26 mouse cellular contexts compared by ENCODE assay signal in the genomic region with DNA sequence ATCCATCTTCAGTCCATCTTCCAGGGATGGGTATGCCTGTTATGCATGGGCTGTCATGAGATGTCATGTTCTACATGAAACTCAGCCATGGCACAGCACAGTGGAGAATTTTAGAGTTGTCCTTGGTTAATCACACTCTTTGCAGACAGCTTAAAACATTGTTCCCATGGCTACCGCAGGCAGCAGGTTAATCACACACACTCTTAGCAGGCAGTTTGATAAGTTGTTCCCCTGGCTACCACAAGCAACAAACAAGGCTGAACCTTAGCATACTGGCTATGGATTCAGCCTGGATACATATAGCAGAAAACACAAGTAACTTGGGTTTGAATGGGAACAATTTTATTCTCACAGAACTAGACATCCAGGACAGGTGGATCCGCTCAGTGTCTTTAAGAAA. TPM values are rescaled to one million over a fixed set of nuclear protein-coding genes. Genes with fewer than 3 reads are reported as not detected.
DNase-seq lines count a peak whose midpoint lies in the region; ATAC-seq and TF ChIP-seq lines count a peak whose summit lies in the region.
"Had no signal": no experiment of that assay in that cellular context is flagged by ENCODE, and none has a peak within 500 bp of the region (broad histone marks: within the 10 kb centered on the region; RNA-seq: fewer than 3 reads in every experiment).

No protein-coding gene starts in this region.

- H3K27me3 ChIP-seq in heart, postnatal 0 days (ENCODE audit: control insufficient read depth, insufficient read depth, low read length): no peaks in the 10 kb centered on the region
- peaks cover 4% of the 10 kb centered on the region; the same call in 1 of the 2 replicates for H3K27me3 ChIP-seq in heart, embryonic 11.5 days (ENCODE audit: control insufficient read depth, insufficient read depth, low read length)
- H3K27me3 ChIP-seq: embryonic facial prominence, embryonic 12.5 days; forebrain, embryonic 15.5 days; Patski had no signal

- no peak overlapping the region for H3K4me2 ChIP-seq in heart, postnatal 0 days (ENCODE audit: low read depth, low read length)
- H3K4me2 ChIP-seq in heart, embryonic 11.5 days: no peak overlapping the region
- H3K4me2 ChIP-seq: embryonic facial prominence, embryonic 12.5 days; forebrain, embryonic 12.5 days; forebrain, embryonic 15.5 days had no signal

- no peaks in the 10 kb centered on the region for H3K4me1 ChIP-seq in heart, postnatal 0 days (ENCODE audit: control insufficient read depth, insufficient read depth)
- no peaks in the 10 kb centered on the region for H3K4me1 ChIP-seq in heart, embryonic 11.5 days (ENCODE audit: control insufficient read depth, insufficient read depth, low read length)
- H3K4me1 ChIP-seq: embryonic facial prominence, embryonic 10.5 days; embryonic facial prominence, embryonic 12.5 days; forebrain, embryonic 10.5 days; forebrain, embryonic 12.5 days had no signal

- H3K36me3 ChIP-seq in heart, postnatal 0 days (replicated peaks; ENCODE audit: control insufficient read depth, insufficient read depth, low read length): no peaks in the 10 kb centered on the region
- H3K36me3 ChIP-seq in heart, embryonic 11.5 days (ENCODE audit: control insufficient read depth, insufficient read depth, low read length): no peaks in the 10 kb centered on the region
- H3K36me3 ChIP-seq: embryonic facial prominence, embryonic 10.5 days; embryonic facial prominence, embryonic 12.5 days; forebrain, embryonic 10.5 days; forebrain, embryonic 12.5 days; forebrain, embryonic 15.5 days; G1E had no signal

- H3K27ac ChIP-seq in heart, postnatal 0 days (ENCODE audit: low read depth): no peak overlapping the region
- H3K27ac ChIP-seq in heart, embryonic 11.5 days (ENCODE audit: low read depth, low read length): no peak overlapping the region
- H3K27ac ChIP-seq: embryonic facial prominence, embryonic 10.5 days; embryonic facial prominence, embryonic 12.5 days; forebrain, embryonic 10.5 days; forebrain, embryonic 12.5 days; forebrain, embryonic 15.5 days had no signal

- peak; percentile 88 for ATAC-seq in heart, postnatal 0 days (ENCODE audit: insufficient read depth, low read depth)
- no peak for ATAC-seq in heart, embryonic 11.5 days (replicated peaks; ENCODE audit: insufficient number of reproducible peaks, low FRiP score, low TSS enrichment)
- 0 out of 2 replicates have a peak, but pooled peaks have one; percentile 43 for ATAC-seq in erythroblast, adult 5-6 weeks (replicated peaks; ENCODE audit: low FRiP score, poor library complexity, severe bottlenecking)
- ATAC-seq: activated CD4-positive, CD25-positive, alpha-beta regulatory T cell, adult 4 months; CD4-positive, CD25-positive, alpha-beta regulatory T cell, adult 4 months; forebrain, embryonic 15.5 days; Patski had no signal

- no peak overlapping the region for H3K9ac ChIP-seq in heart, postnatal 0 days (replicated peaks; ENCODE audit: low read depth, low read length)
- H3K9ac ChIP-seq in heart, embryonic 11.5 days (ENCODE audit: low read depth, low read length): no peak overlapping the region
- H3K9ac ChIP-seq: embryonic facial prominence, embryonic 12.5 days; forebrain, embryonic 12.5 days; forebrain, embryonic 15.5 days had no signal

- peak; percentile 18 for DNase-seq in adrenal gland, postnatal 14 days
- DNase-seq in adrenal gland, adult 8-10 months: no peak
- peak; percentile 53 for DNase-seq in heart, postnatal 0 days (ENCODE audit: low spot score)
- no peak for DNase-seq in heart, postnatal 14 days
- peak; percentile 18 for DNase-seq in heart, postnatal 4 days
- DNase-seq in thymus, postnatal 25 days: no peak
- DNase-seq: adrenal gland, postnatal 10 days; adrenal gland, postnatal 36 days; B cell, adult 2 months; cerebellum, adult 11-12 months; cerebellum, adult 2 months; cerebellum, adult 9-10 months; cerebellum, postnatal 10 days; cerebellum, postnatal 25 days had no signal

- no peak for TF ChIP-seq CTCF in heart, postnatal 0 days (IDR thresholded peaks at IDR 0.05; ENCODE audit: low read depth)

- intact Hi-C loops in heart, postnatal 14 days (cut with DNase I): no loop called here

- TF ChIP-seq EP300 in heart, postnatal 0 days (IDR thresholded peaks at IDR 0.05; ENCODE audit: low read depth): no peak

- 58% methylated on average over 2 of the region's 2 CpGs for WGBS in heart, postnatal 0 days
- WGBS in heart, embryonic 11.5 days (ENCODE audit: insufficient replicate concordance): 73% methylated on average over 2 of the region's 2 CpGs

- H3K4me3 ChIP-seq in heart, postnatal 0 days (ENCODE audit: low read depth, low read length): no peak overlapping the region
- H3K4me3 ChIP-seq in heart, embryonic 11.5 days (ENCODE audit: low read depth, low read length): no peak overlapping the region
- H3K4me3 ChIP-seq: embryonic facial prominence, embryonic 10.5 days; embryonic facial prominence, embryonic 12.5 days; erythroblast, embryonic 14.5 days; forebrain, embryonic 10.5 days; forebrain, embryonic 12.5 days; forebrain, embryonic 15.5 days had no signal

- no peaks in the 10 kb centered on the region for H3K9me3 ChIP-seq in heart, postnatal 0 days (replicated peaks; ENCODE audit: control insufficient read depth, low read length)
- H3K9me3 ChIP-seq in heart, embryonic 11.5 days (replicated peaks; ENCODE audit: control insufficient read depth, low read length): no peaks in the 10 kb centered on the region
- H3K9me3 ChIP-seq: embryonic facial prominence, embryonic 10.5 days; embryonic facial prominence, embryonic 12.5 days; forebrain, embryonic 12.5 days; forebrain, embryonic 15.5 days had no signal

RNA-seq across cellular contexts. Expression of gene Rpp25, which starts 10.3 kb away (rescaled TPM):
- total RNA-seq in adrenal gland, postnatal 14 days (2021): 2.2 and 2.7 TPM in 2 replicates
- total RNA-seq in adrenal gland, adult 8-10 months (2022): 1 to 10 TPM; 3.8 to 9.1 (median 5.3) TPM
- total RNA-seq in heart, postnatal 0 days (2014; rRNA removed; ENCODE audit: low replicate concordance): 13.8 and 21.3 TPM in 2 replicates
- polyA plus RNA-seq in heart, postnatal 0 days (2015; fragmentation: Nextera tagmentation; extraction: Ambion mirVana): 11.3 and 15.0 TPM in 2 replicates
- 1 to 10 TPM; 1.5 to 1.8 TPM for total RNA-seq in heart, postnatal 14 days (2021)
- total RNA-seq in heart, postnatal 4 days (2021): 1 to 10 TPM; 7.8 to 9.4 TPM
- polyA plus RNA-seq in heart, embryonic 11.5 days (2014; fragmentation: Nextera tagmentation; extraction: Ambion mirVana): 16.3 and 17.1 TPM in 2 replicates
- total RNA-seq in erythroblast, adult 5-6 weeks (2015; ENCODE audit: low replicate concordance): not detected in 2 replicates
- total RNA-seq in erythroblast, adult 5-6 weeks (2017; ENCODE audit: low replicate concordance): not detected in 2 replicates
- polyA plus RNA-seq: activated CD4-positive, CD25-positive, alpha-beta regulatory T cell, adult 4 months; CD4-positive, CD25-positive, alpha-beta regulatory T cell, adult 4 months; erythroblast, embryonic 14.5 days had no signal

RNA-seq across cellular contexts. Expression of gene Scamp5, which starts 25.7 kb away (rescaled TPM):
- total RNA-seq in adrenal gland, postnatal 14 days (2021): 11.0 and 13.1 TPM in 2 replicates
- 10 to 100 TPM; 12.4 to 30.5 (median 21.9) TPM for total RNA-seq in adrenal gland, adult 8-10 months (2022)
- 16.1 and 19.6 TPM in 2 replicates for total RNA-seq in heart, postnatal 0 days (2014; rRNA removed; ENCODE audit: low replicate concordance)
- 7.0 TPM in 2 replicates for polyA plus RNA-seq in heart, postnatal 0 days (2015; fragmentation: Nextera tagmentation; extraction: Ambion mirVana)
- 1 to 10 TPM; 7.4 to 7.7 TPM for total RNA-seq in heart, postnatal 14 days (2021)
- 10 to 100 TPM; 11.6 to 11.7 TPM for total RNA-seq in heart, postnatal 4 days (2021)
- polyA plus RNA-seq in heart, embryonic 11.5 days (2014; fragmentation: Nextera tagmentation; extraction: Ambion mirVana): 5.8 and 7.9 TPM in 2 replicates
- total RNA-seq in erythroblast, adult 5-6 weeks (2015; ENCODE audit: low replicate concordance): 1.0 TPM in 1 of 2 replicates, not detected in the other
- total RNA-seq in erythroblast, adult 5-6 weeks (2017; ENCODE audit: low replicate concordance): 0.14 and 0.17 TPM in 2 replicates

RNA-seq across cellular contexts. Expression of gene Cox5a, which starts 27.5 kb away (rescaled TPM):
- total RNA-seq in adrenal gland, postnatal 14 days (2021): 1,056 and 1,152 TPM in 2 replicates
- total RNA-seq in adrenal gland, adult 8-10 months (2022): 100 to 1,000 TPM; 236 to 400 (median 335) TPM
- total RNA-seq in heart, postnatal 0 days (2014; rRNA removed; ENCODE audit: low replicate concordance): 1,146 and 1,154 TPM in 2 replicates
- 4,139 and 4,337 TPM in 2 replicates for polyA plus RNA-seq in heart, postnatal 0 days (2015; fragmentation: Nextera tagmentation; extraction: Ambion mirVana)
- total RNA-seq in heart, postnatal 14 days (2021): 1,000 to 10,000 TPM; 2,287 to 2,318 TPM
- 1,000 to 10,000 TPM; 1,831 to 1,865 TPM for total RNA-seq in heart, postnatal 4 days (2021)
- polyA plus RNA-seq in heart, embryonic 11.5 days (2014; fragmentation: Nextera tagmentation; extraction: Ambion mirVana): 1,178 and 1,213 TPM in 2 replicates
- 134 and 146 TPM in 2 replicates for total RNA-seq in erythroblast, adult 5-6 weeks (2015; ENCODE audit: low replicate concordance)
- 23.7 and 45.9 TPM in 2 replicates for total RNA-seq in erythroblast, adult 5-6 weeks (2017; ENCODE audit: low replicate concordance)

RNA-seq across cellular contexts. Expression of gene Fam219b, which starts 43.8 kb away (rescaled TPM):
- 17.5 and 19.1 TPM in 2 replicates for total RNA-seq in adrenal gland, postnatal 14 days (2021)
- 10 to 100 TPM; 25.5 to 34.9 (median 31.0) TPM for total RNA-seq in adrenal gland, adult 8-10 months (2022)
- 4.5 and 9.2 TPM in 2 replicates for total RNA-seq in heart, postnatal 0 days (2014; rRNA removed; ENCODE audit: low replicate concordance)
- 8.0 and 8.8 TPM in 2 replicates for polyA plus RNA-seq in heart, postnatal 0 days (2015; fragmentation: Nextera tagmentation; extraction: Ambion mirVana)
- total RNA-seq in heart, postnatal 14 days (2021): 1 to 10 TPM; 5.0 to 5.9 TPM
- total RNA-seq in heart, postnatal 4 days (2021): 1 to 10 TPM; 7.9 to 8.8 TPM
- 12.1 and 12.6 TPM in 2 replicates for polyA plus RNA-seq in heart, embryonic 11.5 days (2014; fragmentation: Nextera tagmentation; extraction: Ambion mirVana)
- total RNA-seq in erythroblast, adult 5-6 weeks (2015; ENCODE audit: low replicate concordance): 0.19 and 0.42 TPM in 2 replicates
- 4.2 and 4.7 TPM in 2 replicates for total RNA-seq in erythroblast, adult 5-6 weeks (2017; ENCODE audit: low replicate concordance)

RNA-seq across cellular contexts. Expression of gene Ppcdc, which starts 53.6 kb away (rescaled TPM):
- total RNA-seq in adrenal gland, postnatal 14 days (2021): 19.8 and 24.6 TPM in 2 replicates
- total RNA-seq in adrenal gland, adult 8-10 months (2022): 10 to 100 TPM; 20.8 to 35.1 (median 25.2) TPM
- total RNA-seq in heart, postnatal 0 days (2014; rRNA removed; ENCODE audit: low replicate concordance): 14.0 and 14.1 TPM in 2 replicates
- polyA plus RNA-seq in heart, postnatal 0 days (2015; fragmentation: Nextera tagmentation; extraction: Ambion mirVana): 14.1 and 14.3 TPM in 2 replicates
- 1 to 10 TPM; 9.0 to 9.3 TPM for total RNA-seq in heart, postnatal 14 days (2021)
- 1 to 10 TPM; 8.3 TPM for total RNA-seq in heart, postnatal 4 days (2021)
- polyA plus RNA-seq in heart, embryonic 11.5 days (2014; fragmentation: Nextera tagmentation; extraction: Ambion mirVana): 18.7 and 21.8 TPM in 2 replicates
- total RNA-seq in erythroblast, adult 5-6 weeks (2015; ENCODE audit: low replicate concordance): 1.3 and 4.8 TPM in 2 replicates
- total RNA-seq in erythroblast, adult 5-6 weeks (2017; ENCODE audit: low replicate concordance): 4.3 and 5.4 TPM in 2 replicates

Comparison
In these comparisons a context has a peak if more than half of its experiments do, and no peak if none do; other contexts are left out.
1. DNase-seq: peak in adrenal gland, postnatal 14 days (single experiment), heart, postnatal 0 days (single experiment) and heart, postnatal 4 days (single experiment); none in adrenal gland, adult 8-10 months (single experiment), heart, postnatal 14 days (0 of 2) and thymus, postnatal 25 days (single experiment).